Mouse (Mus musculus): ENCODE results near the gene Tsks. TPM values are rescaled to one million over a fixed set of nuclear protein-coding genes. Genes with fewer than 3 reads are reported as not detected.

Tsks gene
- polyA plus RNA-seq (2012; ENCODE audit: insufficient read depth, insufficient read length, low replicate concordance, missing spikeins) = not detected in 2 replicates

GRCm38 (mm10) chr7:44942904-44943303 lies at the start of gene Tsks:
Gene Tsks, plus strand, starts transcription at chr7:44943204.
- Histone ChIP-seq H3K27ac (ENCODE audit: insufficient read depth, low read depth, low read length) (no peak within 1 kb of the TSS), H3K4me3 (ENCODE audit: insufficient read depth, low read depth, low read length) (no peak within 1 kb of the TSS), H3K4me1 (ENCODE audit: control insufficient read depth, insufficient read depth, low read length) (no peaks in the 10 kb centered on the region)
- TF ChIP-seq POLR2A (IDR thresholded peaks at IDR 0.05; ENCODE audit: insufficient read depth, low read depth, low read length) (no peak), CTCF (IDR thresholded peaks at IDR 0.05; ENCODE audit: insufficient read depth, low read depth, low read length) (no peak)
- 80% methylated on average over 7 of the region's 7 CpGs for WGBS

DNA sequence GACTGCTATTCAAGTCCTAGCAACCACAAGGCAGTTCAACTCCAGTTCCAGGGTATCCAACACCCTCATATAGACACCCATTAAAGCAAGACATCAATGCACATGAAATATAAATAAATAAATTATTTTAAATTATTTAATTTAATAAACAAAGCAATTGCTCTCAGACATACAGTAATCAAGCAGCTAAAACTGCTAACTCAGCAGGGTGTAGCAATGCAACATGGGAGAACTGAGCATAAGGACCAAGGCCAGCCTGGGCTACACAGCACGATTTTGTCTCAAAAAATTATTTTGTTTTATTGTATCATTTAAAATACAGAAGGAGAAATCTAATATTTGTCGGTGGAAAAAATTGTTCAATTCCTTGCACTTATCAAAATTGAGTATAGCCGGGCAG lies 48.8 kb upstream of the Tsks start:
- Histone ChIP-seq H3K4me3 (ENCODE audit: insufficient read depth, low read depth, low read length) (no peak overlapping the region), H3K27ac (ENCODE audit: insufficient read depth, low read depth, low read length) (no peak overlapping the region)
- 90% methylated on average over 3 of the region's 3 CpGs for whole genome bisulfite sequencing

DNA sequence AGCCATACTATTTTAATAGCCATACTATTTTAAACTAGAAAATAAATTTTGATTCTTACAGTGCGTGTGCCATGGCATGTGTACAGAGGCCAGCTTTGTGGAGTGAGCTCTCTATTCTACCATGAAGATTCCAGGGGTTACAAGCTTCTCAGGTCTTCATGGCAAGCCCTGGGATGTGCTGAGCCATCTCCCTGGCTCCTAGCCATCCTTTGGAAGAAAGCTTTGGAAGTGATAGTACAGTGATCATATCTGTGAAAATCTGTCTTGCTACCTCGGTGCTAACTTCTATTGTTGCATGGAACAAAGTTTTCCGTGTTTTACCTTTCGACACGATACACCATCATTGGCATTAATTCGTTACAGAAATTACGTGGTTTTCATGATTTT lies 47.8 kb upstream of the Tsks start:
- 13% methylated on average over 7 of the region's 7 CpGs for WGBS
- TF ChIP-seq POLR2A (IDR thresholded peaks at IDR 0.05; ENCODE audit: insufficient read depth, low read depth, low read length) (no peak), CTCF (IDR thresholded peaks at IDR 0.05; ENCODE audit: insufficient read depth, low read depth, low read length) (no peak)
- Histone ChIP-seq H3K4me3 (ENCODE audit: insufficient read depth, low read depth, low read length) (peak overlapping the region; percentile 15; the same call in 1 of the 2 replicates), H3K4me1 (ENCODE audit: control insufficient read depth, insufficient read depth, low read length) (peaks cover 40% of the 10 kb centered on the region), H3K27ac (ENCODE audit: insufficient read depth, low read depth, low read length) (peak overlapping the region; percentile 98)

More for the DNA sequence above, 48.8 kb upstream of the Tsks start:
- H3K4me1 ChIP-seq (ENCODE audit: control insufficient read depth, insufficient read depth, low read length) = peaks cover 46% of the 10 kb centered on the region
- TF ChIP-seq CTCF (IDR thresholded peaks at IDR 0.05; ENCODE audit: insufficient read depth, low read depth, low read length) (no peak), POLR2A (IDR thresholded peaks at IDR 0.05; ENCODE audit: insufficient read depth, low read depth, low read length) (no peak)

DNA sequence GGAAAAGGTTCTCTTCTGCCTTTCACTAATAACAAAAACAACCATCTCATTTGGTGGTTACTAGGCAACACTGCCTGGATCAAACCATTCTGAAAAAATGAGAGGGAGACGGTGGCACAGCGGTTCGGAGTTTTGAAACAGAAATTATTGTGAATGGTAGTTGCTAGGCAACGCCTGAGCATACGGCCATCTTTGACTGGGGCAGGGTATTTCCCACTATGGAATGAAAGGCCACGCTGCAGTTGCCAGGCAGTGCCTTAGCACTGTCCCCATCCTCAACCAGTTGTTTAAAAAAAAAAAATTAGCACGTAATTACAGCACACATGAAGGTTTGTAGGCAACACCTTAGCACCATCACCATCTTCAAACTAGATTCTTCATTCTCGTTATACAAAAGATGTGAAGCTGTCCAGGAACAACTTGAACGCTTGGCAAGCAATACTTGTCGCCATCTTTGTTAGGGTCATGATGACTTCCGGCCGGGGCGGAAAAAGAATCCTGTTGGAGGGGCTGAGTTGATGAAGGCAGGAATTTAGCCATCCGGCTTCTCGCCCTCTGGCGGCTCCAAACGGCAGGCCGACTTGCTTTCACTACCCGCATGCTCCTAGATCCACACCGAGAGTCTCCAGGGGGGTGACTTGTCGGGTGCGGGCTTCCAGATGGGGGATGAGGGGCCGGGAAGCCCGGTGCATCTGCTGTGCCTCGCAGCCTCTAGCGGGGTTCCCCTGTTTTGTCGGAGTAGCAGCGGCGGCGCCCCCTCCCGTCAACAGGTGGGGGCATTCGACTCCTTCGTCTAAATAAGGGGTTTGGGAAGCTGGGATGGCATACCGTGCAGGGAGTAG lies 47.2 kb upstream of the Tsks start, which contains the start of gene Fuz:
Gene Fuz (plus strand): TSS at position 487 of the 842 bp plus-strand sequence.
- Histone ChIP-seq H3K4me1 (ENCODE audit: control insufficient read depth, insufficient read depth, low read length) (peaks cover 35% of the 10 kb centered on the region), H3K27ac (ENCODE audit: insufficient read depth, low read depth, low read length) (peak within 1 kb of the TSS; percentile 98), H3K4me3 (ENCODE audit: insufficient read depth, low read depth, low read length) (peak within 1 kb of the TSS; percentile 76)
- under 1% methylated on average over 34 of the region's 34 CpGs for WGBS
- TF ChIP-seq CTCF (IDR thresholded peaks at IDR 0.05; ENCODE audit: insufficient read depth, low read depth, low read length) (peak; percentile 60), POLR2A (IDR thresholded peaks at IDR 0.05; ENCODE audit: insufficient read depth, low read depth, low read length) (no peak; the same call in 1 of the 2 replicates)

DNA sequence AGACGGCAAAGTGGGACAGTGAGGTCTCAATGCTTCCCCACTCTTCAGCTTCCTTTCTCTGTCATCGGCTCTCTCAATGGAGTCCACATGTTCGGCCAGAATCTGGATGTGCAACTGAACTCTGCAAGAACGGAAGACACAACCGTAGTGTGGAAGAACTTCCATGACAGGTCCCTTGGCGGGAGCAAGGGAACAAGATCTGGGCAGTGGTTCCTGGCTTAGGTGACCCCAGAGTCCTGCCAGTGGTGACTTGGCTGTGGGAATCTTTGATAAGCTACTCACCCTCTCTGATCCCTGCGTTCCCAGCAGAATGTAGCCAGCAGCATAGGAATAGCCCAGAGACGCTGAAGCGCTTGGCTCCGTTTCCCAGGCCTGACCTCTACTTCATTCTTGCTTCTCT lies 46.5 kb upstream of the Tsks start:
- H3K4me1 ChIP-seq (ENCODE audit: control insufficient read depth, insufficient read depth, low read length) = peaks cover 35% of the 10 kb centered on the region
- peak overlapping the region; percentile 39 for H3K27ac ChIP-seq (ENCODE audit: insufficient read depth, low read depth, low read length)
- no peak for TF ChIP-seq CTCF (IDR thresholded peaks at IDR 0.05; ENCODE audit: insufficient read depth, low read depth, low read length)
- TF ChIP-seq POLR2A (IDR thresholded peaks at IDR 0.05; ENCODE audit: insufficient read depth, low read depth, low read length) = no peak
- 12% methylated on average over 10 of the region's 10 CpGs for WGBS
- H3K4me3 ChIP-seq (ENCODE audit: insufficient read depth, low read depth, low read length) = peak overlapping the region; percentile 76

DNA sequence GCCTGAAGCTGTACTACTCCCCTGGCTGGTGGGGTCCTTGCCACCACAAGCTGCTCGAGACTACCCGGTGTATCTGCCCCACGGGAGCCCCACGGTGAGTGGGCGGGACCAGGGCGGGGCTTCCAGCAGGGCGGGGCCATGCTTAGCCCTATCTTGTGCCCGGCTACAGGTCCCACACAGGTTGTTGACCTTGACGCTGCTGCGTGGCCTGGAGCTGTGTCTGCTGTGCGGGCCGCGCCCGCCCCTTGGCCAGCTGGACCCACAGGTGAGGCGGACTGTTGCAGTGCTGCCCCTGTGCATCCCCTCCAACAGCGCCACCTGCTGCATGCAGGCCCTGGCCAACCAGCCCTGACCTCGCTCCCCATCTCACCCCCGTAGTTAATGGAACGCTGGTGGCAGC lies 44.4 kb upstream of the Tsks start:
- Histone ChIP-seq H3K4me1 (ENCODE audit: control insufficient read depth, insufficient read depth, low read length) (peaks cover 32% of the 10 kb centered on the region), H3K4me3 (ENCODE audit: insufficient read depth, low read depth, low read length) (no peak overlapping the region), H3K27ac (ENCODE audit: insufficient read depth, low read depth, low read length) (no peak overlapping the region)
- TF ChIP-seq POLR2A (IDR thresholded peaks at IDR 0.05; ENCODE audit: insufficient read depth, low read depth, low read length) = no peak
- TF ChIP-seq CTCF (IDR thresholded peaks at IDR 0.05; ENCODE audit: insufficient read depth, low read depth, low read length) = no peak
- 38% methylated on average over 19 of the region's 19 CpGs for WGBS

GRCm38 (mm10) chr7:44900632-44901031 lies 42.4 kb upstream of the Tsks start:
- 82% methylated on average over 11 of the region's 11 CpGs for WGBS
- Histone ChIP-seq H3K27ac (ENCODE audit: insufficient read depth, low read depth, low read length) (no peak overlapping the region), H3K4me3 (ENCODE audit: insufficient read depth, low read depth, low read length) (no peak overlapping the region)

DNA sequence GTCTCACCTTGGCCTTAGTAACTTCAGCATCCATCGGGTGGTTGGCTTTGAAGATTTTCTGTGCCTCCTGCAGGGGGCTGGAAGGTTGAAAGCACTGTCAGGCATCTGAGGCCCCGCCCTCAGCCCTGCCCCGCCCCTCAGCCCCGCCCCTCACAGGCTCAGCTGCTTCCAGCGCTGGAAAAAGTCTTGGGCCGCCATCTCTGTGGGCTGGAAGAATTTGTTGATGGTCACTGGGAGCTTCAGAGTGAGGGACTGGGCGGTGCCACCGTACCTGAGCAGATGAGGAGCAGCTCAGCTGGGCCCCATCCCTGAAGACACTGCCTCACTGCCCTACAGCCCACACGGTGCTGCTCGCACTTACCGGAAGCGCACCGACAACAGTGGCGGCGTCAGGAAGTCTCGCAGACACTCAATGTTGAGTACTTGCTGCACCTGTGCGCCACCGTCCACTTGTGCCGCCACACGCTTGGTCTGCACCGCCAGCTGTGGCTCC lies 41.7 kb upstream of the Tsks start:
- H3K4me3 ChIP-seq (ENCODE audit: insufficient read depth, low read depth, low read length) = 0 out of 2 replicates have a peak overlapping the region, but pooled peaks have one; percentile 1
- 27% methylated on average over 21 of the region's 21 CpGs for WGBS
- H3K27ac ChIP-seq (ENCODE audit: insufficient read depth, low read depth, low read length) = no peak overlapping the region
- no peak for TF ChIP-seq CTCF (IDR thresholded peaks at IDR 0.05; ENCODE audit: insufficient read depth, low read depth, low read length)
- TF ChIP-seq POLR2A (IDR thresholded peaks at IDR 0.05; ENCODE audit: insufficient read depth, low read depth, low read length) = no peak
- H3K4me1 ChIP-seq (ENCODE audit: control insufficient read depth, insufficient read depth, low read length) = peaks cover 47% of the 10 kb centered on the region

More at GRCm38 (mm10) chr7:44900632-44901031, 42.4 kb upstream of the Tsks start:
- H3K4me1 ChIP-seq (ENCODE audit: control insufficient read depth, insufficient read depth, low read length) = peaks cover 44% of the 10 kb centered on the region
- TF ChIP-seq CTCF (IDR thresholded peaks at IDR 0.05; ENCODE audit: insufficient read depth, low read depth, low read length) (no peak), POLR2A (IDR thresholded peaks at IDR 0.05; ENCODE audit: insufficient read depth, low read depth, low read length) (no peak)

- 75% methylated on average over 20 of the region's 20 CpGs for WGBS
- Histone ChIP-seq H3K27ac (ENCODE audit: insufficient read depth, low read depth, low read length) (no peak overlapping the region), H3K4me1 (ENCODE audit: control insufficient read depth, insufficient read depth, low read length) (peaks cover 52% of the 10 kb centered on the region), H3K4me3 (ENCODE audit: insufficient read depth, low read depth, low read length) (no peak overlapping the region)
- TF ChIP-seq POLR2A (IDR thresholded peaks at IDR 0.05; ENCODE audit: insufficient read depth, low read depth, low read length) (no peak), CTCF (IDR thresholded peaks at IDR 0.05; ENCODE audit: insufficient read depth, low read depth, low read length) (no peak)
Measured at GRCm38 (mm10) chr7:44905430-44905829, 37.6 kb upstream of the Tsks start.
